Mouse (Mus musculus): Measurements from ENCODE around the gene Rbfox2. TPM values are rescaled to one million over a fixed set of nuclear protein-coding genes. Genes with fewer than 3 reads are reported as not detected.

The Rbfox2 gene
- total and polyA plus RNA-seq, 2 experiments, result 17.4 to 21.5 TPM

GRCm38 (mm10) chr15:77053021-77053420, 253.8 kb downstream of the Rbfox2 start:
- no peak for TF ChIP-seq POLR2A (IDR thresholded peaks at IDR 0.05; ENCODE audit: extremely low read depth, insufficient read depth, low read length)
- TF ChIP-seq CTCF (IDR thresholded peaks at IDR 0.05; ENCODE audit: low read depth, low read length), result no peak
- Histone ChIP-seq H3K4me1 (ENCODE audit: control insufficient read depth, insufficient read depth, low read length) (no peaks in the 10 kb centered on the region), H3K9ac (ENCODE audit: low read depth, low read length) (no peak overlapping the region), H3K4me3 (ENCODE audit: insufficient read depth, low read depth, low read length) (no peak overlapping the region), H3K27ac (replicated peaks; ENCODE audit: insufficient read depth, low read depth, low read length) (no peak overlapping the region), H3K36me3 (ENCODE audit: control insufficient read depth, insufficient read depth, low read length) (no peaks in the 10 kb centered on the region), H3K27me3 (ENCODE audit: control insufficient read depth, insufficient read depth, low read length) (no peaks in the 10 kb centered on the region), H3K79me2 (ENCODE audit: control insufficient read depth, insufficient read depth, low read length) (no peaks in the 10 kb centered on the region)
- 76% methylated on average over 1 of the region's 1 CpGs for WGBS
- no peak for DNase-seq (ENCODE audit: extremely low read depth, low read depth, low spot score)

- 31% methylated on average over 1 of the region's 1 CpGs for WGBS
- no peaks in the 10 kb centered on the region for H3K36me3 ChIP-seq (ENCODE audit: control insufficient read depth, insufficient read depth, low read length)
- no peak overlapping the region for H3K9ac ChIP-seq (ENCODE audit: low read depth, low read length)
- TF ChIP-seq POLR2A (IDR thresholded peaks at IDR 0.05; ENCODE audit: extremely low read depth, insufficient read depth, low read length) (no peak), CTCF (IDR thresholded peaks at IDR 0.05; ENCODE audit: low read depth, low read length) (no peak)
- no peak overlapping the region for H3K4me3 ChIP-seq (ENCODE audit: insufficient read depth, low read depth, low read length)
- DNase-seq (ENCODE audit: extremely low read depth, low read depth, low spot score), result no peak
- H3K79me2 ChIP-seq (ENCODE audit: control insufficient read depth, insufficient read depth, low read length), result no peaks in the 10 kb centered on the region
- H3K27ac ChIP-seq (replicated peaks; ENCODE audit: insufficient read depth, low read depth, low read length), result no peak overlapping the region
- H3K27me3 ChIP-seq (ENCODE audit: control insufficient read depth, insufficient read depth, low read length), result no peaks in the 10 kb centered on the region
- no peaks in the 10 kb centered on the region for H3K4me1 ChIP-seq (ENCODE audit: control insufficient read depth, insufficient read depth, low read length)
These were observed 254.6 kb downstream of the Rbfox2 start for GRCm38 (mm10) chr15:77052176-77052575.

GRCm38 (mm10) chr15:77050570-77050969, 256.2 kb downstream of the Rbfox2 start, which contains the start of gene Mb:
Gene Mb (minus strand): TSS chr15:77050670.
- Histone ChIP-seq H3K36me3 (ENCODE audit: control insufficient read depth, insufficient read depth, low read length) (no peaks in the 10 kb centered on the region), H3K27me3 (ENCODE audit: control insufficient read depth, insufficient read depth, low read length) (no peaks in the 10 kb centered on the region), H3K4me1 (ENCODE audit: control insufficient read depth, insufficient read depth, low read length) (no peaks in the 10 kb centered on the region), H3K4me3 (ENCODE audit: insufficient read depth, low read depth, low read length) (no peak within 1 kb of the TSS), H3K27ac (replicated peaks; ENCODE audit: insufficient read depth, low read depth, low read length) (no peak within 1 kb of the TSS), H3K9ac (ENCODE audit: low read depth, low read length) (no peak within 1 kb of the TSS), H3K79me2 (ENCODE audit: control insufficient read depth, insufficient read depth, low read length) (no peaks in the 10 kb centered on the region)
- TF ChIP-seq CTCF (IDR thresholded peaks at IDR 0.05; ENCODE audit: low read depth, low read length), result no peak
- no peak for TF ChIP-seq POLR2A (IDR thresholded peaks at IDR 0.05; ENCODE audit: extremely low read depth, insufficient read depth, low read length)
- no peak for DNase-seq (ENCODE audit: extremely low read depth, low read depth, low spot score)
- WGBS, result 81% methylated on average over 10 of the region's 10 CpGs

GRCm38 (mm10) chr15:77045609-77046008, 261.2 kb downstream of the Rbfox2 start:
- WGBS, result 45% methylated on average over 10 of the region's 10 CpGs
- H3K79me2 ChIP-seq (ENCODE audit: control insufficient read depth, insufficient read depth, low read length), result no peaks in the 10 kb centered on the region
- H3K27me3 ChIP-seq (ENCODE audit: control insufficient read depth, insufficient read depth, low read length), result no peaks in the 10 kb centered on the region
- no peak overlapping the region for H3K27ac ChIP-seq (replicated peaks; ENCODE audit: insufficient read depth, low read depth, low read length)
- H3K9ac ChIP-seq (ENCODE audit: low read depth, low read length), result no peak overlapping the region
- H3K4me1 ChIP-seq (ENCODE audit: control insufficient read depth, insufficient read depth, low read length), result no peaks in the 10 kb centered on the region
- no peak overlapping the region for H3K4me3 ChIP-seq (ENCODE audit: insufficient read depth, low read depth, low read length)
- H3K36me3 ChIP-seq (ENCODE audit: control insufficient read depth, insufficient read depth, low read length), result no peaks in the 10 kb centered on the region
- no peak for TF ChIP-seq CTCF (IDR thresholded peaks at IDR 0.05; ENCODE audit: low read depth, low read length)
- no peak for TF ChIP-seq POLR2A (IDR thresholded peaks at IDR 0.05; ENCODE audit: extremely low read depth, insufficient read depth, low read length)
- DNase-seq (ENCODE audit: extremely low read depth, low read depth, low spot score), result no peak

GRCm38 (mm10) chr15:77044597-77045320, 262.0 kb downstream of the Rbfox2 start, which contains the start of gene Apol6:
Gene Apol6 (plus strand): TSS chr15:77044729.
- Histone ChIP-seq H3K4me3 (ENCODE audit: insufficient read depth, low read depth, low read length) (no peak within 1 kb of the TSS), H3K27me3 (ENCODE audit: control insufficient read depth, insufficient read depth, low read length) (no peaks in the 10 kb centered on the region), H3K27ac (replicated peaks; ENCODE audit: insufficient read depth, low read depth, low read length) (no peak within 1 kb of the TSS), H3K79me2 (ENCODE audit: control insufficient read depth, insufficient read depth, low read length) (no peaks in the 10 kb centered on the region), H3K36me3 (ENCODE audit: control insufficient read depth, insufficient read depth, low read length) (no peaks in the 10 kb centered on the region), H3K4me1 (ENCODE audit: control insufficient read depth, insufficient read depth, low read length) (no peaks in the 10 kb centered on the region), H3K9ac (ENCODE audit: low read depth, low read length) (no peak within 1 kb of the TSS)
- no peak for DNase-seq (ENCODE audit: extremely low read depth, low read depth, low spot score)
- WGBS, result 92% methylated on average over 12 of the region's 12 CpGs
- TF ChIP-seq CTCF (IDR thresholded peaks at IDR 0.05; ENCODE audit: low read depth, low read length), result no peak
- TF ChIP-seq POLR2A (IDR thresholded peaks at IDR 0.05; ENCODE audit: extremely low read depth, insufficient read depth, low read length), result no peak

GRCm38 (mm10) chr15:77040784-77041183, 266.0 kb downstream of the Rbfox2 start:
- Histone ChIP-seq H3K79me2 (ENCODE audit: control insufficient read depth, insufficient read depth, low read length) (no peaks in the 10 kb centered on the region), H3K4me1 (ENCODE audit: control insufficient read depth, insufficient read depth, low read length) (peaks cover 3% of the 10 kb centered on the region; the same call in 1 of the 2 replicates), H3K4me3 (ENCODE audit: insufficient read depth, low read depth, low read length) (no peak overlapping the region), H3K36me3 (ENCODE audit: control insufficient read depth, insufficient read depth, low read length) (no peaks in the 10 kb centered on the region), H3K9ac (ENCODE audit: low read depth, low read length) (no peak overlapping the region), H3K27me3 (ENCODE audit: control insufficient read depth, insufficient read depth, low read length) (no peaks in the 10 kb centered on the region), H3K27ac (replicated peaks; ENCODE audit: insufficient read depth, low read depth, low read length) (no peak overlapping the region)
- DNase-seq (ENCODE audit: extremely low read depth, low read depth, low spot score), result no peak
- 79% methylated on average over 3 of the region's 3 CpGs for WGBS
- TF ChIP-seq CTCF (IDR thresholded peaks at IDR 0.05; ENCODE audit: low read depth, low read length) (no peak), POLR2A (IDR thresholded peaks at IDR 0.05; ENCODE audit: extremely low read depth, insufficient read depth, low read length) (no peak)

Measured in liver, adult 2 months (tissue).